Mouse (Mus musculus) left cerebral cortex, adult 2 months (tissue): ENCODE data around the gene Ucn2. TPM values are rescaled to one million over a fixed set of nuclear protein-coding genes. Genes with fewer than 3 reads are reported as not detected.

Source experiments
- DNase-seq, 2 experiments: peaks; one replicate each; pipeline ENCODE4 v3.0.0; 2021 to 2022; ENCODE audit warnings: low spot score in 2 of 2, mixed read lengths in 1 of 2; ENCODE audit errors: extremely low spot score in 1 of 2
- H3K27ac ChIP-seq: fragments of 200-600 bp; 2 replicates; pipeline ENCODE4 v1.8.1; 2022
- H3K4me3 ChIP-seq: fragments of 200-600 bp; 2 replicates; pipeline ENCODE4 v1.8.1; 2022
- CTCF ChIP-seq: fragments of 200-600 bp; IDR thresholded peaks from 2 replicates; pipeline ENCODE4 v1.8.1; 2022; ENCODE audit warnings: antibody characterized with exemption, mild to moderate bottlenecking, moderate library complexity
- intact Hi-C: fragments of 180-260 bp; cut with DNase I; formaldehyde crosslinking; loops from one replicate; pipeline ENCODE4 v1.15.1; 2025
- total RNA-seq, 2 experiments: library from RNA; stranded (reverse); gene quantifications; 2 replicates each; pipeline ENCODE4 v1.2.3; 2021

Gene Ucn2
- total RNA-seq, 2 experiments from 2014 or later: 0.40 to 0.41 TPM

- no peak for TF ChIP-seq CTCF
- no peak for DNase-seq
- intact Hi-C loops: no loop called here
- no peak overlapping the region for H3K27ac ChIP-seq
- H3K4me3 ChIP-seq: no peak overlapping the region
Observed at GRCm38 (mm10) chr9:108970623-108971022, 15.2 kb upstream of the Ucn2 start.

- no peak overlapping the region for H3K4me3 ChIP-seq
- no peak overlapping the region for H3K27ac ChIP-seq
- no peak for DNase-seq
- no peak for TF ChIP-seq CTCF
- intact Hi-C loops: no loop called here
Observed at GRCm38 (mm10) chr9:108976483-108976882, 9.3 kb upstream of the Ucn2 start.

DNA sequence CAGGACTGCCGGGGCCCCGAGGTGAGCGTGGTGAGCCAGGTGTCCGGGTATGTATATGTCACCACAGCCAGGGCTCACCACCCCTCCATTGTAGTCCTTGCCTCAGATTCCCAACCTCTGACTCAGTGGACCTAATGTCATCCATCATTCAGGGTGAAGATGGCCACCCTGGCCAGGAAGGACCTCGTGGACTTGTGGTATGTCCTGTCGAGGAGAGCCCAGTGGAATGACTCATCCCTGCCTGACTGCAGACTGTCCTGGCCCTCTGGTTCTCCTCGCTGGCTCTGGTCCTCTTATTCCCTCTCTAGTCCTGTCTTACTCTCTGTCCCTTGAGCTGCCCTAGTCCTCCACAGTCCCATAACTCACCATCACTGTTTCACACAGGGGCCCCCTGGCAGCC, 7.8 kb upstream of the Ucn2 start:
- DNase-seq: no peak
- TF ChIP-seq CTCF: no peak
- Histone ChIP-seq H3K27ac (no peak overlapping the region), H3K4me3 (no peak overlapping the region)
- intact Hi-C loops: no loop called here

GRCm38 (mm10) chr9:108982498-108982897, 3.3 kb upstream of the Ucn2 start:
- Histone ChIP-seq H3K4me3 (no peak overlapping the region), H3K27ac (no peak overlapping the region)
- intact Hi-C loops: no loop called here
- no peak for TF ChIP-seq CTCF
- no peak for DNase-seq

DNA sequence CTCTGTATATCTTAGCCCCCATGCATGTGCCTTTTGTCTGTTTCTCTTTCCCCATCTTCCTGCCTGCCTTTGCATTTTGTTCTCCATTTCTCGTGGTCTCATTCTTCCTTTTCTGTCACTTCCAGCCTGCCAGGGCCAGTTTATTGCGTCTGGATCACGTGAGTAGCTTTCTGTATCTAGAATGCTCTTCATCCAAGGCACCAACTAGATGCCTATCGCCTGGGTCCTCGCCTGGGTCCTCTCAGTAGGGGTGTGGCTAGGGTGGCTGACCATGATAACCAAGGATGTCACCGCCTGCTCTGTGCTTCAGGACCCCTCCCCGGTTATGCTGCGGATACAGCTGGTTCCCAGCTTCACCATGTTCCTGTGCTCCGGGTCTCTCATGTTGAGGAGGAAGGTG, 2.6 kb upstream of the Ucn2 start:
- TF ChIP-seq CTCF: no peak
- intact Hi-C loops: no loop called here
- no peak overlapping the region for H3K4me3 ChIP-seq
- DNase-seq: no peak
- H3K27ac ChIP-seq: no peak overlapping the region

DNA sequence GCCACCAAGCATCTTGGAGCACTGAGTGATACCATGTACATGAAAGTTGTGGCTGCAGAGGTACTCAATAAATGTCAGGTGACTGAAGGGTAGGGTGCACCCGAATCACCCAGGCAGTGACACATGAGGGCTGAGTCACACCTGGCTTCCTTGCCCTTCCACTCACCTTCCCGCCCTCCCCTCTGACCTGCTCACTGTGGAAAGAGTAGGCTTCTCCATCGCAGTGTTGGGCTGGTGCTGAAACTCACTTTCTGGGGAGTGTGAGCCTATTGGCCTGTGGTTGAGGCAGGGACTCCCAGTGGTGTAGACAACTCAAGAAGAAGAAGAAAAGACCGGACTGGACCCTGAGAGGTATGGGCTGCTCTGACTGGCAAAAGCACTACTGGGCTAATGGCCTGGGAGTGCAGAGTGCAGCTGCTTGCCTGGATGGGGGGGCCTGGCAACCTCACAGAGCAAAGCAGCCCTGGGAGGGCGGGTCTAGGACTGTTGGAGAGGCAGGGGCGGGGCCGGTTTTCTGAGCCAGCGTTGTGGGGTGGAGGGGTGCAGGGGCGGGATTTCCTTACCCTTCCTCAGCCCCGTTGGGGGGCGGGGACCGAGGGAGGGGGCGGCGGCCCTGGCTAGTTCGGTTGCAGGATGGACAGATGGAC, 2.0 kb downstream of the Ucn2 start:
- no peak for TF ChIP-seq CTCF
- intact Hi-C loops: no loop called here

GRCm38 (mm10) chr9:108989802-108990461, 4.1 kb downstream of the Ucn2 start:
- DNase-seq: peak in 1 of 2 experiments; percentile 27
- Histone ChIP-seq H3K27ac (peak overlapping the region; percentile 80), H3K4me3 (no peak overlapping the region)
- intact Hi-C loops: loop anchor here (10.0 kb wide), 1 partner anchor 875 kb away; no protein-coding TSS in a partner anchor
- TF ChIP-seq CTCF: no peak

More for the DNA sequence above, 2.0 kb downstream of the Ucn2 start:
- DNase-seq: no peak
- no peak overlapping the region for H3K27ac ChIP-seq
- H3K4me3 ChIP-seq: no peak overlapping the region

- DNase-seq: no peak
- TF ChIP-seq CTCF: no peak
- Histone ChIP-seq H3K27ac (peak overlapping the region; percentile 80), H3K4me3 (no peak overlapping the region)
- intact Hi-C loops: loop anchor here (10.0 kb wide), 1 partner anchor 874 kb away; no protein-coding TSS in a partner anchor
Observed at GRCm38 (mm10) chr9:108990462-108990820, 4.6 kb downstream of the Ucn2 start.

DNA sequence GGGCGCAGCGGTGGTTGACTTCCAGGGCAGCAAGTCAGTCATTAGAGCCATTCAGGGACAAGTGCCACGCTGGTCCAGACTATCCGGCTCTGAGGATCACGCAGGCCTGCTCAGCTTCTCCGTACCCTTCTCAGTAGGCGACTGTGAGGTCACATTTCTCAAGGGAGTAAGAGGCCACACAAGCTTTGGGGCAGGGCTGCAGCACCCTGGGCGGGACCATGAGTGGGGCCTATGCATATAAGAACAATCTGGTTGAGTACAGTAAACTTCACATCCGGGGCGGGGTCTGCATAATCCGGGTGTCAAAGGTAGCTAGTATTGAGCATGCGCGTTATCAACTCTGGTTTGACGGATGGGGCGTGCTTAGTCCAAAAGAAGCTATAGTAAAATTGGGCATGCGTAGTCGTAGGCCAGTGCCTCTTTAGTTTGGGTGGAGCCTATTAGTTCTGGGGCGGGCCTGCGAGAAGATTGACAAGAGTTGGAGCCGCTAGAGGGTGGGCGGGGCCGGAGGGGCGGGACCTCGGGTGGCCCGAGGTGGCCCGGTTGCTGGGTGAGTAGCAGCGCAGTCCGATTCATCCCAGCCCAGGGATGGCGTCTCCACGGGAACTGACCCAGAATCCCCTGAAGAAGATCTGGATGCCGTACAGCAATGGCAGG, 5.7 kb downstream of the Ucn2 start, which contains the start of gene Pfkfb4:
TSS of gene Pfkfb4 (plus strand) at position 351 of the 657 bp plus-strand sequence.
- Histone ChIP-seq H3K27ac (peak within 1 kb of the TSS; percentile 80), H3K4me3 (peak within 1 kb of the TSS; percentile 60)
- intact Hi-C loops: loop anchor here (10.0 kb wide), 1 partner anchor 873 kb away; no protein-coding TSS in a partner anchor
- peak; percentile 81 to 91 for DNase-seq
- no peak for TF ChIP-seq CTCF

DNA sequence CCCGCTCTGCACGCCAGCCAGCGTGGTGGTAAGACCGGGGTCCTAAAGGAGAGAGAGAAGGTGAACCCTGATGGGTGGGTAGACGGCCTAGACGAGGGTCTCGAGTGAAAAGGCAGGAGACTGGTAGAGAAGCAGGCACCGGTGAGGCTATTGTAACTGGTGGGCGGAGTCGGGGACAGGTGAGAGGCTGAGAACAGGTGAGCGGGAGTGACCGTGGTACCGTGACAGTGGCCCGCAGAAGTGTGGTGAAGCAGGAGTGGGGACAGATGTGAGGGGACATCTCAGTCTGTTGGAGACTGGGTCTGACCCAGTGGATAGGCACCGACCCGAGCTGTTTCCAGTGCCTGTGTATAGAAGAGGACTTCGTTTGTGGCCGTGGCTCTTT, 6.3 kb downstream of the Ucn2 start:
- Histone ChIP-seq H3K27ac (peak overlapping the region; percentile 71), H3K4me3 (peak overlapping the region; percentile 60)
- intact Hi-C loops: loop anchor here (10.0 kb wide), 1 partner anchor 873 kb away; no protein-coding TSS in a partner anchor
- DNase-seq: peak in 1 of 2 experiments; percentile 26
- no peak for TF ChIP-seq CTCF

DNA sequence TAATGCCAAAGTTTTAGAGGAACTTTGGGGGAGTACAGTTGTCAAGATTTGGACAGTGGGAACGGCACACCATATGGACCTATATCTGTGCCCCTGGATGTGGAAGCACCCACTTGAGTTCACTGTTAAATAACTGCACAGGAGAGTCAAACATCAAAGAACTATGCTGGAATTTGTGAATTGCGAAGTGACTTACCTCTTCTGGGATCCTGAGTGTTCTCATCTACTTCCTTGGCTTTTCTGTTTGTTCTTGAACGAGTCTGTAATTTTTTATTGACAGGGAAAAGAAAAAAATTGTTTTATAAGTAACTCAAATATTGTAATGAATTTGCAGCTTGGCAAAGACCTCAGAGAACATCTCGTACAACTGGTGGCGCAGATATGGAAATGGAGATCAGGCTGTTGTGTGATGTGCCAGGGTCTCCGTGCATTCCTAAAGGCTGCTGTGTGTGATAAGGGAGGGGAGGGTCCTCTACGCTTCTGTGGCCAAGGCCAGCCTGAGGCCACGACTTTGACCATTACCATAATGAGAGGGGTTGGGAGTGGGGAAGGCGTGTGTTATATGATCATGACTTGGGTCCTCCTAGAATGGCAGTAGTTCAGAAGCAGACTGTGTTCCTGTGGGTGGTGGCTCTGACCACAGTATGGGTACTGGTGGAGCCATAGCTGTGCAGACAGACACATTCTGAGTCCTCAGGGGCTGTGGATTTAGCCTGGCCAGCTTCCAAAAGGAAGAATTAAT, 7.0 kb downstream of the Ucn2 start:
- intact Hi-C loops: loop anchor here (10.0 kb wide), 1 partner anchor 872 kb away; no protein-coding TSS in a partner anchor
- Histone ChIP-seq H3K4me3 (peak overlapping the region; percentile 60), H3K27ac (no peak overlapping the region)
- no peak for TF ChIP-seq CTCF
- no peak for DNase-seq

DNA sequence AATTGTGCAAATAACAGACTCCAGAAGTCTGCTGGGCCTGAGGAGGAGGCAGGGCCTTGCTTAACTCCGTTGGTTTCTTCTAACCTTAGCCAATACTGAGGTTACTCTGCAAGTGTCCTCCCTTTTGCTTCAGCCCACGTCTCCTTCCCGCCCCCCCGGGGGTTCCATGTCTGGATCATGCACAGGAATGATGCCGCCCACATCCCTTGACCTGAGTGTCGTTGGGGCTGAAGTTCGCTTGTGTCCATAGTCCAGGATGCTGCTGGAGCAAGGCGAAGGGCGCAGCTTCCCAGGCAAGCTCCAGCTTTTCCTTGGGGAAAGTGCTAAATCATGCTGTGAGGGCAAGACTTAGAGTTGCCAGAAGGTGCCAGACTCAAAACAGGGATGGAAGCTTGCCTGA, 10.6 kb downstream of the Ucn2 start:
- intact Hi-C loops: loop anchor here (10.0 kb wide), 1 partner anchor 868 kb away; no protein-coding TSS in a partner anchor
- Histone ChIP-seq H3K27ac (no peak overlapping the region), H3K4me3 (no peak overlapping the region)
- TF ChIP-seq CTCF: no peak
- DNase-seq: no peak
